Mouse (Mus musculus) hindbrain, embryonic 10.5 days (tissue): ENCODE results near the gene Ano10. TPM values are rescaled to one million over a fixed set of nuclear protein-coding genes. Genes with fewer than 3 reads are reported as not detected.
A peak's percentile ranks its signal among the peaks of the same experiment; 100 is the strongest.
"Not testable (repeated sequence)": the region's sequence is repeated elsewhere in the genome, so short reads cannot be mapped to it uniquely, and the experiment has no call there.

Source experiments
- DNase-seq: peaks from one replicate; pipeline ENCODE4 v3.0.0-alpha.2; 2017; ENCODE audit warnings: low spot score
- H3K27ac ChIP-seq: fragments of 300-500 bp; sonication (generic); 2 replicates; pipeline ENCODE4 v1.5.1; 2016; ENCODE audit warnings: mild to moderate bottlenecking, moderate library complexity
- H3K27me3 ChIP-seq: fragments of 300-500 bp; sonication (generic); 2 replicates; pipeline ENCODE4 v1.6.1; 2016; ENCODE audit warnings: mild to moderate bottlenecking; ENCODE audit not compliant: poor library complexity, insufficient read depth, severe bottlenecking
- H3K36me3 ChIP-seq: fragments of 300-500 bp; sonication (generic); 2 replicates; pipeline ENCODE4 v1.6.1; 2016; ENCODE audit warnings: mild to moderate bottlenecking, moderate library complexity
- H3K4me1 ChIP-seq: fragments of 300-500 bp; sonication (generic); replicated peaks from 2 replicates; pipeline ENCODE4 v1.6.1; 2016; ENCODE audit warnings: mild to moderate bottlenecking
- H3K4me3 ChIP-seq: fragments of 300-500 bp; sonication (generic); 2 replicates; pipeline ENCODE4 v1.5.1; 2016; ENCODE audit warnings: mild to moderate bottlenecking, moderate library complexity
- H3K9me3 ChIP-seq: fragments of 300-500 bp; sonication (generic); 2 replicates; pipeline ENCODE4 v1.6.1; 2016; ENCODE audit warnings: mild to moderate bottlenecking, moderate library complexity
- WGBS: fragments of 180-500 bp; shearing (Covaris S2); methylation state at CpG from one replicate; pipeline ENCODE4 v1.1.7; 2016; 5-methylcytosine and 5-hydroxymethylcytosine counted together
- polyA plus RNA-seq: library from polyadenylated mRNA; unstranded; fragments of >200 nt; fragmentation: Nextera tagmentation; extraction: Ambion mirVana; gene quantifications from 2 replicates; pipeline ENCODE4 v1.2.1, GENCODE M21; 2016

Gene Ano10
- polyA plus RNA-seq, 1 experiment from 2014 or later: 46.9 TPM

DNA sequence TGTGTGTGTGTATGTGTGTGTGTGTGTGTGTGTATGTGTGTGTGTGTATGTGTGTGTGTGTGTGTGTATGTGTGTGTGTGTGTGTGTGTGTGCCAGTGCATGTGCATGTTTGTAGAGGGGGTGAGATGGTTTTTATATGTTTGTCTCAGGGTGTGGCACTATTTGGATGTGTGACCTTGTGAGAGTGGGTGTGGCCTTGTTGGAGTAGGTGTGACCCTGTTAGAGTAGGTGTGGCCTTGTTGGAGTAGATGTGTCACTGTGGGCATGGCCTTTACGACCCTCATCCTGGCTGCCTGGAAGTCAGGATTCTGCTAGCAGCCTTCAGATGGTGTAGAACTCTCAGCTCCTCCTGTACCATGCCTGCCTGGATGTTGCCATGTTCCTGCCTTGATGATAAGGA, 18.9 kb upstream of the Ano10 start:
- H3K27me3 ChIP-seq, DNase-seq, H3K4me3 ChIP-seq, H3K27ac ChIP-seq, H3K36me3 ChIP-seq, H3K9me3 ChIP-seq: not testable (repeated sequence)
- H3K4me1 ChIP-seq: peaks cover 20% of the 10 kb centered on the region
- WGBS: 78% methylated on average over 1 of the region's 1 CpGs

DNA sequence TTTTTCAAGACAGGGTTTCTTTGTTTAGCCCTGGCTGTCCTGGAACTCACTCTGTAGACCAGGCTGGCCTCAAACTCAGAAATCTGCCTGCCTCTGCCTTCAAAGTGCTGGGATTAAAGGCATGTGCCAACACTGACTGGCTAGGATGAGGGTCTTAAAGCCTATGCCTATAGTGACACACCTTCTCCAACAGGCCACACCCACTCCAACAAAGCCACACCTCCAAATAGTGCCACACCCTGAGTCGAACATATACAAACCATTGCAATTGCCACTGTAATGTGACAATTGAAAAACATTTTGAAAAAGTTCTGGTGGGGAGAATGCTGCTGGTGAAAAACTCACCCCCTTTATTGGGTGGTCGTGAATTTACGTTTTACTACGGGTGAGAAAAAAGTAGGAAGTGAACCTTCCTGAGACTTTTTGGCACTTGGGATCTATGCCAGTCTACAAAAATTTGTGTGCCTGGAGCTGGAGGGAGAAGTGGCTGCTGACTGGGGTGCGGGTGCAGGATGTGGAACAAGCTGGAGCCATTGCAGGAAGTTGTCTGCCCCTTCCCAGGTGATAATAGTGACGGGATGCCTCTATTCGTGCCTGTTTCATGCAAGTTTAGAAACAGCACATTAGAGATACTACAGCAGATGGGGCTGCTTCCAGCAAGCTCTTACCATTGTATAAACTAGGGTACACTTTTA, 18.2 kb upstream of the Ano10 start:
- peaks cover 20% of the 10 kb centered on the region for H3K4me1 ChIP-seq
- DNase-seq: no peak
- H3K4me3 ChIP-seq: no peak overlapping the region
- 93% methylated on average over 7 of the region's 7 CpGs for WGBS
- H3K9me3 ChIP-seq: no peaks in the 10 kb centered on the region
- H3K27me3 ChIP-seq: no peaks in the 10 kb centered on the region
- no peak overlapping the region for H3K27ac ChIP-seq
- no peaks in the 10 kb centered on the region for H3K36me3 ChIP-seq

DNA sequence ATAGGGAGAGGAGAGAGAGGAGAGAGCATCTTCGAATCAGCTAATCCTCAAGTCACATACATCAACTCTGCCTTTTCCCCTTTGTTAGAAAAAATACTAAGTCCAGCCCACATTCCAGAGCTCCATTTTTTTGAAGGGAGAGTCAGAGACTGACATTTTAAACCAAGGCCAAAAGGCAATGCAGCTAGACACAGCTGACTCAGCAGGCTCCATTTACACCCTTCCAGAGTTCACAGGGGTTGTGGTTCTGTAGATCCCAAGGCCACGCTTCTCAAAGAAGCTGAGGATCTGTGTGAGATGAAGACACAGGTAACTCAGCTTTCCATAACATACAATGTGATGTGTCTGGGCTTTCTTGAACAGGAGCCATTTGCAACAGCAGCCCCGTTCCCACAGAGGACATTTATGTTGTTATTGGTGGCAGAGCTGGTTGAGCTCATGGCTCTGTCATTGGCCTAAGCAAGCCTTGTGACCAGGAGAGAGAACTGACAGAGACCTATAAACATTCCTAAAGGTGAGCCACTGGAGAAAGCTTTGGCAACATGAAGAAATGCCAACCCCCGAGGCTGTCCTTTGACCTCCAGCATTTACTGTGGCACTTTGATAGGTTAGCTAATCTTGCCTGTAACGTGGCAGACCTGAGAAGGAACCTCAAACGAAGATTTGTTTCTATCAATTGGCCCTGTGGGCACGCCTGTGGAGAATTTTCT, 17.0 kb upstream of the Ano10 start:
- DNase-seq: no peak
- H3K4me3 ChIP-seq: peak overlapping the region; percentile 54
- WGBS: 78% methylated on average over 7 of the region's 7 CpGs
- no peaks in the 10 kb centered on the region for H3K36me3 ChIP-seq
- H3K27ac ChIP-seq: peak overlapping the region; percentile 89
- no peaks in the 10 kb centered on the region for H3K9me3 ChIP-seq
- no peaks in the 10 kb centered on the region for H3K27me3 ChIP-seq
- peaks cover 20% of the 10 kb centered on the region for H3K4me1 ChIP-seq

DNA sequence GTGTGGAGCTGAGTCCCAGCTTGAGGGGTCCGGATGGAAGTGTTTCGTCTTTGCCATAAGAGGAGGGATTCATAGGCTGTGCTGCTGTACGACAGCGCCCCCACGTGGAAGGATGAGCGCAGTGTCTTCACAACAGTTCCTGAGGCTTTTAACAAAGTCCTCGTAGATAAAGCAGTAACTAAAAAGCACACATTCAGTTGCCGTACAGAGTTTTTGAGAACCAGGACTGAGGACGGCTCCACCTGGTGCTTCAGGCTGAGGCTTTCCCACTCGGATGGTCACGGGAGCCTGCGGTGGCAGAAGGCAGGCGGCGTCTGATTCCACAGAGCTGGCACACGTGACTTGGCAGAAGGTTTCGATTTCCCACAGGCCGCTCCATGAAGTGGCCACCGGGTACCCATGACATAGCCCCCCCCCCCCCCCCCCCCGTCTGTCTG, 16.4 kb upstream of the Ano10 start:
- no peaks in the 10 kb centered on the region for H3K36me3 ChIP-seq
- H3K4me3 ChIP-seq: peak overlapping the region; percentile 54
- peak overlapping the region; percentile 89 for H3K27ac ChIP-seq
- peaks cover 18% of the 10 kb centered on the region for H3K4me1 ChIP-seq
- no peaks in the 10 kb centered on the region for H3K27me3 ChIP-seq
- no peaks in the 10 kb centered on the region for H3K9me3 ChIP-seq
- DNase-seq: peak; percentile 88
- WGBS: 5% methylated on average over 19 of the region's 19 CpGs

DNA sequence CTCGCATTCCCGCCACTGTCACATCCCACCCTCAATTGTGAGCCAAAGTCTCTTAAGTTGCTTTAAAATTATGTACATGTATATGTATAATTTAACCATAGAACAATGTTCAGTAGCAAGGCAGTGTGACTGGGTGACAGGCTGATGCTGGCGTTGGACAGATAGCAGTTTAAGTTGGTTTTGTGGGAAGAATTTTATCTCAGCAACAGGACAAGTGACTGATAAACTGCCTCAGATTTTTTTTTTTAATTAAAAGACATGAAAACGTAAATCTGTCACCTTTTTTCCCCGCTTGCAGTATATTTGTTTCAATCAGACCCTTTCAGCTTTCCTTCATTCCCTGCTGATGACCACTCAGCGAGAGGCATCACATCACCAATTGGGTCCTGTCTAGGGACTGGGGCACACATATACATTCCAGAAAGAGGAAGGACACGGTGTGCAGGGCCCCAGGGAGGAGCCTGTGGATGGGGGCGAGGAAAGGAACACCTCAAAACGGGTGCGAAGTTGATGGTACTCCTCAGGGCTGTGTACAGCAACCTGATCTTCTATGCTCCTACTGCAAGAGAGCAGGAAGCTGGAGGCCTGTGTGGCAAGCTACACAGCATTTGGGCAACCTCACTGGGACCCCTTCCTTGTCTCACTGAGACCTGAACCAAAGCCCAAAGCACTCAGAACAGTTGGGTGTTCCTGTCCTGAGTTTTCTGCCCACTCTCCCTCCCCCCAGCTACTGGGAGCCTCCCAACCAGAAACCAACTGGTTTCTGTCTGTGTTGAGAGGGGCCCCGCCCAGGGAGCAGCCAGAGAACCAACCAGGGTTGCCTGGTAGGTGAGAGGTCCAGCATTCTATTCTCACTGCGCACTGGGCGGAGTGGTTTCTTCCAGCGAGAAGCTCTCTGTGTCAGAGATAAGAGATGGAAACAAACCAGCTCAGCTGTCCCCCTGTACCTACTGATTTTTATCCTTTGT, 15.1 kb upstream of the Ano10 start:
- WGBS: 75% methylated on average over 14 of the region's 14 CpGs

DNA sequence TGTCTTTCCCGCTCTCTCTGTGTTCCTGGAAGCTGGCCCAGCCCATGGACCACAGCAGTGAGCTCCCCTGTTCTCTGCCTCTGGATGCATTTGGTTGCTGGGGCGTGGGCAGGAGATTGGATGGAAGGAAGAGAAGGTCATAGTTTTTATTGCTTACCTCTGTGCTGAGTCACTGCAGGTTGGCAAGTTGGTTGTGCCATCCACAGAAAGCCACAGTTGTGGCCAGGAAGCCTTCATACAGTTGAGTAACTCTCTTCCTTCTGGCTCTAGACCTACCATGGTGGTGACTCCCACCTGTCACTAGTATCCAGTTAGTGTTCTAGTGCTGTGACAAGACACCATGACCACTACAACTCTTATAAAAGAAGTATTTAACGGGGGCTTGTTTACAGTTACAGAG, 11.1 kb upstream of the Ano10 start:
- Histone ChIP-seq H3K4me1 (peaks cover 7% of the 10 kb centered on the region), H3K36me3 (no peaks in the 10 kb centered on the region), H3K27me3 (no peaks in the 10 kb centered on the region), H3K27ac (no peak overlapping the region), H3K9me3 (no peaks in the 10 kb centered on the region), H3K4me3 (no peak overlapping the region)
- WGBS: 83% methylated on average over 3 of the region's 3 CpGs
- DNase-seq: no peak

More for the DNA sequence above, 15.1 kb upstream of the Ano10 start:
- Histone ChIP-seq H3K9me3 (no peaks in the 10 kb centered on the region), H3K27ac (0 out of 2 replicates have a peak overlapping the region, but pooled peaks have one; percentile 23), H3K36me3 (no peaks in the 10 kb centered on the region), H3K4me3 (no peak overlapping the region), H3K4me1 (peaks cover 14% of the 10 kb centered on the region), H3K27me3 (no peaks in the 10 kb centered on the region)
- DNase-seq: no peak

DNA sequence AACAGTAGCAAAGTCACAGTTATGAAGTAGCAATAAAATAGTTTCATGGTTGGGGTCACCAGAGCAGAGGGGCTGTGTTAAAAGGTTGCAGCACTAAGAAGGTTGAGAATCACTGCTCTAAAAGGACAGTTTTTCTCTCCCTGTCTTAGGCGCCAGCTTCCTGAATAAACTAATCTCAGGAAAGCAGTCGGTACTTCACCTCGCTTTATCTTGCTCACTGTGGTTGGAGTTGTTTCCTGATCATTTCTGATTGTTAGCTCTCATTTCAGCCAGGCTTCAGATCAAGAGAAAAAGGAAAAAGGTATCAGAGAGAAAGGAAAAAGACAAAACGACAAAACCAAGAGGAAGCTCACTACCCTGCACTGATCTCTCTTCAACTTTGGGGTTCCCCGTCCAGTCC, 1.9 kb upstream of the Ano10 start:
- Histone ChIP-seq H3K9me3 (no peaks in the 10 kb centered on the region), H3K27ac (no peak overlapping the region), H3K27me3 (no peaks in the 10 kb centered on the region), H3K4me1 (peaks cover 14% of the 10 kb centered on the region), H3K36me3 (no peaks in the 10 kb centered on the region), H3K4me3 (no peak overlapping the region)
- DNase-seq: no peak
- WGBS: 88% methylated on average over 5 of the region's 5 CpGs

DNA sequence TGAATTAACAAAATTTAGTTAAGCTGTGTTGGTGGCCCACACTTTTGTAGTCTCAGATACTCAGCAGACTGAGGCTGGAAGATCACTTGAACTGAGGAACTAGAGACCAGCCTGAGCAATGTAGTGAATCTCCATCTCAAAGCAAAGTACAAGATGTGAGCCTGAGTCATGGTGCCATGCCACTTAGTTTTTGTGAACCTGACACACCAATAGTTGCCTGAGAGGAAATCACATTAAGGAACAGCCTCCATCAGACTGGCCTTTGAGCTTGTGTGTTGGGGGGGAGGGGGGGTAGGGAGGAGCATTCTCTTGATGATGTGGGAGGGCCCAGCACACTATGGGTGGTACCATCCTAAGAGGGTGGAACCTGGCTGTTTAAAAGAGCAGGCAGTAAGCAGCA, 1.2 kb upstream of the Ano10 start:
- no peaks in the 10 kb centered on the region for H3K27me3 ChIP-seq
- no peak overlapping the region for H3K27ac ChIP-seq
- no peaks in the 10 kb centered on the region for H3K9me3 ChIP-seq
- no peaks in the 10 kb centered on the region for H3K36me3 ChIP-seq
- peaks cover 14% of the 10 kb centered on the region for H3K4me1 ChIP-seq
- no peak for DNase-seq
- H3K4me3 ChIP-seq: no peak overlapping the region

DNA sequence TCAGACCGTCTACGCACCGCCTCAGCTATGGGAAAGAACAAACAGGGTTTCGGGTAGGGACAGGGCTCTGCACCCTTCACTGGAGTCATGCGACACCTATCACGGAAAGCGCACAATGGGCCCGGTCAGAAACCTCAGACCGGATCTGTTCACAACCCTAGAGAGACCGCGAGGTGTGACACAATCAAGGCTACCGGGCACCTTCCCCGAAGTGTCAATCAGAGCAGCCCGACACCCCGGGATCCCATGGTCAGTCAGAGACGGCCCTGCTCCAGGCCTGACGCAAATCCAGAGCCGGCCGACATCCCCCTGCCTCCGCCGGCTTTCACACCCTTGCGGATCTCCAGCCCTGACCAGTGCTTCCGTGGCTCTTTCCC, 370 bp downstream of the Ano10 start:
- Histone ChIP-seq H3K36me3 (no peaks in the 10 kb centered on the region), H3K4me3 (peak overlapping the region; percentile 85), H3K9me3 (no peaks in the 10 kb centered on the region), H3K4me1 (peaks cover 14% of the 10 kb centered on the region), H3K27me3 (no peaks in the 10 kb centered on the region), H3K27ac (peak overlapping the region; percentile 93)
- under 1% methylated on average over 23 of the region's 23 CpGs for WGBS
- no peak for DNase-seq

DNA sequence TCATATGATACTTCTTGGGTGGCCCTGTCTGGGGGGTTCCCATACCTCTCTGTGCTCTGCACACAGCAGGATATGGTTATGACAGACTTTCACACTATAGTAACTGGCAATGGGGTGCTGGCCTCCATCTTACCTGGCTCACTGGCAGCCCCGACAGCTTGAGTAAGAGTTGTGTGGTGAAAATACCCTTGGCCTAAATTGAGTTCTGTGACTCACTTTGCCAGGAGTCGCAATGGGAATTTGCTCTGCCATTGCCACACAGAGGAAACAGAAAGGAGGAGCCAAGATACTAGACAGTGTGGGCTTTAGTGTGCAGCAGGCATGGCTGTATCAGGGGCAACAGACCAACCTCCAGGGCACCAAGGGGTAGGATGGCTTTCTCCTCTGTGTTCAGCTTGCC, 4.0 kb downstream of the Ano10 start:
- peaks cover 39% of the 10 kb centered on the region for H3K4me1 ChIP-seq
- H3K4me3 ChIP-seq: no peak overlapping the region
- H3K9me3 ChIP-seq: no peaks in the 10 kb centered on the region
- H3K36me3 ChIP-seq: no peaks in the 10 kb centered on the region
- H3K27me3 ChIP-seq: no peaks in the 10 kb centered on the region
- 87% methylated on average over 2 of the region's 2 CpGs for WGBS
- H3K27ac ChIP-seq: no peak overlapping the region
- DNase-seq: no peak

DNA sequence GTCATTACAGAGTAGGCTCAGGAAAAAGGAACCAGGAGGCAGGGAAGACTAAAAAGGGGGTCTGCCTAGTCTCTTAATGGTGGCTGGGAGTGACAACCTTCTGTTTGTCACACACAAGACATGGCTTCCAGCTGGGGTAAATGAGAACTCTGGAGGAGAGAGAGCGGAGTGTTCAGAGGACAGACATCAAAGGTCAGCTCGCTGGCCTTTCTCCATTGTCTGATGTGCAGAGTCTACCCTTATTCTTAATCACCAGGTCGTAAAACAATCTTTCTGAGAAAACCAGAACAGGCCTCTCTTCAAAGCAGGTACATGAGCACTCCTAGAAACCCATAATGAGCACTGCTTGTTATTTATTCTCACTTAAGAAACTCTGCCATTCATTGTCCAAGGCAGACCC, 5.8 kb downstream of the Ano10 start:
- no peak for DNase-seq
- Histone ChIP-seq H3K27me3 (no peaks in the 10 kb centered on the region), H3K4me1 (peaks cover 45% of the 10 kb centered on the region), H3K36me3 (no peaks in the 10 kb centered on the region), H3K27ac (no peak overlapping the region), H3K9me3 (no peaks in the 10 kb centered on the region), H3K4me3 (no peak overlapping the region)
- 34% methylated on average over 3 of the region's 3 CpGs for WGBS

DNA sequence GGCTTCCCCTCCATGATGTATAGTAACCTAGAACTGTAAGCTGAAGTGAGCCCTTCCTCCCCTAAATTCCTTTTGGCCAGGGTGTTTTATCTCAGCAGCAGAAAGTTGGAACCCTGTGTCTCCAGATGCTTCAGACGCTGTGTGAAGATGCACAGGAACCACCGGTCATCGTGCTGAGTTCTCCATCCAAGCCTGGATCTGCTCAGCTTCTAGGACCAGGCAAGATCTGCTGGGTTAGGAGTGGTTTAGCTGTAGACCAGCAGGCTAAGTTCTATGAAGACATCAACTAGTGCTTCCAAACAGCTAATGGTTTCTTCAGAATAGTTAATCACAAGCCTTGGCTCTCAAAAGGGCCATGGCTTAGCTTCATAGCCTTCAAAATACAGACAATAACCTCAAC, 6.7 kb downstream of the Ano10 start:
- Histone ChIP-seq H3K4me1 (peaks cover 38% of the 10 kb centered on the region), H3K36me3 (no peaks in the 10 kb centered on the region), H3K9me3 (no peaks in the 10 kb centered on the region), H3K27ac (no peak overlapping the region), H3K27me3 (no peaks in the 10 kb centered on the region), H3K4me3 (no peak overlapping the region)
- no peak for DNase-seq
- WGBS: 98% methylated on average over 3 of the region's 3 CpGs
